Mouse (Mus musculus) embryonic facial prominence, embryonic 13.5 days (tissue): Measurements from ENCODE around the gene Tnfaip8l3. TPM values are rescaled to one million over a fixed set of nuclear protein-coding genes. Genes with fewer than 3 reads are reported as not detected.

Source experiments
- ATAC-seq: fragments of 200-750 bp; cut with Nextera tagmentation; 2 replicates; pipeline ENCODE4 v1.8.0; 2017; ENCODE audit warnings: low read depth; ENCODE audit not compliant: insufficient number of reproducible peaks, insufficient read depth, low FRiP score, low TSS enrichment
- H3K27ac ChIP-seq: fragments of 300-500 bp; sonication (generic); 2 replicates; pipeline ENCODE4 v1.5.1; 2015; ENCODE audit warnings: moderate library complexity, mild to moderate bottlenecking, inconsistent platforms
- H3K27me3 ChIP-seq: fragments of 300-500 bp; sonication (generic); 2 replicates; pipeline ENCODE4 v1.6.1; 2015; ENCODE audit warnings: mild to moderate bottlenecking, inconsistent platforms
- H3K36me3 ChIP-seq: fragments of 300-500 bp; sonication (generic); 2 replicates; pipeline ENCODE4 v1.6.1; 2015; ENCODE audit warnings: mild to moderate bottlenecking, inconsistent platforms
- H3K4me1 ChIP-seq: fragments of 300-500 bp; sonication (generic); 2 replicates; pipeline ENCODE4 v1.6.1; 2015; ENCODE audit warnings: inconsistent platforms
- H3K4me2 ChIP-seq: fragments of 300-500 bp; sonication (generic); 2 replicates; pipeline ENCODE4 v1.6.1; 2015; ENCODE audit warnings: moderate library complexity, mild to moderate bottlenecking, inconsistent platforms
- H3K4me3 ChIP-seq: fragments of 300-500 bp; sonication (generic); 2 replicates; pipeline ENCODE4 v1.5.1; 2015; ENCODE audit warnings: mild to moderate bottlenecking, inconsistent platforms
- H3K9ac ChIP-seq: fragments of 300-500 bp; sonication (generic); 2 replicates; pipeline ENCODE4 v1.6.1; 2015; ENCODE audit warnings: mild to moderate bottlenecking, inconsistent platforms
- H3K9me3 ChIP-seq: fragments of 300-500 bp; sonication (generic); 2 replicates; pipeline ENCODE4 v1.6.1; 2016; ENCODE audit warnings: inconsistent platforms
- WGBS: fragments of 180-500 bp; shearing (Covaris S2); methylation state at CpG from one replicate; pipeline ENCODE4 v1.1.7; 2015; ENCODE audit warnings: mixed read lengths; 5-methylcytosine and 5-hydroxymethylcytosine counted together
- polyA plus RNA-seq: library from polyadenylated mRNA; unstranded; fragments of >200 nt; fragmentation: Nextera tagmentation; extraction: Ambion mirVana; gene quantifications from 2 replicates; pipeline ENCODE4 v1.2.1, GENCODE M21; 2015

Gene Tnfaip8l3
- polyA plus RNA-seq, 1 experiment from 2014 or later = 0.86 TPM

- Histone ChIP-seq H3K4me3 (no peak overlapping the region), H3K4me2 (no peak overlapping the region), H3K27ac (no peak overlapping the region), H3K9ac (no peak overlapping the region), H3K36me3 (no peaks in the 10 kb centered on the region), H3K4me1 (peaks cover 3% of the 10 kb centered on the region; the same call in 1 of the 2 replicates), H3K27me3 (peaks cover 7% of the 10 kb centered on the region), H3K9me3 (no peaks in the 10 kb centered on the region)
- no peak for ATAC-seq
- 33% methylated on average over 3 of the region's 3 CpGs for WGBS
These were observed 81.2 kb downstream of the Tnfaip8l3 start for GRCm38 (mm10) chr9:53986972-53987371.

- WGBS = 35% methylated on average over 9 of the region's 9 CpGs
- no peak overlapping the region for H3K9ac ChIP-seq
- H3K36me3 ChIP-seq = no peaks in the 10 kb centered on the region
- H3K4me1 ChIP-seq = no peaks in the 10 kb centered on the region
- no peaks in the 10 kb centered on the region for H3K9me3 ChIP-seq
- no peak overlapping the region for H3K27ac ChIP-seq
- no peak overlapping the region for H3K4me2 ChIP-seq
- ATAC-seq = no peak
- no peak overlapping the region for H3K4me3 ChIP-seq
- H3K27me3 ChIP-seq = peaks cover 7% of the 10 kb centered on the region
These were observed 83.3 kb downstream of the Tnfaip8l3 start for GRCm38 (mm10) chr9:53984868-53985267.

- H3K27ac ChIP-seq = no peak within 1 kb of the TSS
- peak within 1 kb of the TSS; percentile 92 for H3K4me2 ChIP-seq
- H3K9ac ChIP-seq = peak within 1 kb of the TSS; percentile 64
- peaks cover 41% of the 10 kb centered on the region for H3K27me3 ChIP-seq
- ATAC-seq = peak; percentile 67; the same call in 1 of the 2 replicates
- no peaks in the 10 kb centered on the region for H3K9me3 ChIP-seq
- under 1% methylated on average over 36 of the region's 36 CpGs for WGBS
- peak within 1 kb of the TSS; percentile 53 for H3K4me3 ChIP-seq
- peaks cover 7% of the 10 kb centered on the region for H3K4me1 ChIP-seq
- no peaks in the 10 kb centered on the region for H3K36me3 ChIP-seq
These were observed 93.1 kb downstream of the Tnfaip8l3 start, which contains the start of gene Elmod1 for GRCm38 (mm10) chr9:53975122-53975518. TSS of gene Elmod1 (minus strand) at chr9:53975301.

GRCm38 (mm10) chr9:53974328-53975121, 93.7 kb downstream of the Tnfaip8l3 start:
- Histone ChIP-seq H3K9ac (peak overlapping the region; percentile 64), H3K9me3 (no peaks in the 10 kb centered on the region), H3K4me3 (peak overlapping the region; percentile 53), H3K4me2 (peak overlapping the region; percentile 92), H3K27me3 (peaks cover 41% of the 10 kb centered on the region), H3K4me1 (peaks cover 7% of the 10 kb centered on the region), H3K27ac (no peak overlapping the region), H3K36me3 (no peaks in the 10 kb centered on the region)
- WGBS = under 1% methylated on average over 42 of the region's 42 CpGs
- 0 out of 2 replicates have a peak, but pooled peaks have one; percentile 48 for ATAC-seq

GRCm38 (mm10) chr9:53973929-53974327, 94.3 kb downstream of the Tnfaip8l3 start:
- no peaks in the 10 kb centered on the region for H3K36me3 ChIP-seq
- no peak overlapping the region for H3K27ac ChIP-seq
- H3K9ac ChIP-seq = no peak overlapping the region
- H3K9me3 ChIP-seq = no peaks in the 10 kb centered on the region
- H3K4me2 ChIP-seq = peak overlapping the region; percentile 92
- WGBS = 20% methylated on average over 13 of the region's 13 CpGs
- H3K27me3 ChIP-seq = peaks cover 41% of the 10 kb centered on the region
- H3K4me3 ChIP-seq = peak overlapping the region; percentile 53
- peaks cover 7% of the 10 kb centered on the region for H3K4me1 ChIP-seq
- no peak for ATAC-seq

Other genes with a start within 250 kb of the Tnfaip8l3 start
- 4.6 and 6.0 TPM in 2 replicates for gene Sln, start 218.2 kb downstream of the Tnfaip8l3 start, polyA plus RNA-seq
- 0.67 and 0.89 TPM in 2 replicates for gene Elmod1, start 93.1 kb downstream of the Tnfaip8l3 start, polyA plus RNA-seq
- 0.33 TPM in 1 of 2 replicates, not detected in the other for gene Cyp19a1, start 199.7 kb upstream of the Tnfaip8l3 start, polyA plus RNA-seq
- 0.73 and 1.1 TPM in 2 replicates for gene Gldn, start 218.1 kb upstream of the Tnfaip8l3 start, polyA plus RNA-seq